Mouse (Mus musculus) megakaryocyte-erythroid progenitor cell, adult 5 weeks (primary cell): ENCODE results near the gene Skil. TPM values are rescaled to one million over a fixed set of nuclear protein-coding genes. Genes with fewer than 3 reads are reported as not detected.

Experiments used
- polyA plus RNA-seq: library from polyadenylated mRNA; stranded (reverse); fragments of >175 nt; gene quantifications from 2 replicates; pipeline ENCODE4 v1.2.3, GENCODE M21; 2012

The Skil gene
- 5.3 and 8.8 TPM in 2 replicates for polyA plus RNA-seq

GRCm38 (mm10) chr3:31094531-31095178 is at the start of gene Skil:
TSS of gene Skil (plus strand) at chr3:31095058.

DNA sequence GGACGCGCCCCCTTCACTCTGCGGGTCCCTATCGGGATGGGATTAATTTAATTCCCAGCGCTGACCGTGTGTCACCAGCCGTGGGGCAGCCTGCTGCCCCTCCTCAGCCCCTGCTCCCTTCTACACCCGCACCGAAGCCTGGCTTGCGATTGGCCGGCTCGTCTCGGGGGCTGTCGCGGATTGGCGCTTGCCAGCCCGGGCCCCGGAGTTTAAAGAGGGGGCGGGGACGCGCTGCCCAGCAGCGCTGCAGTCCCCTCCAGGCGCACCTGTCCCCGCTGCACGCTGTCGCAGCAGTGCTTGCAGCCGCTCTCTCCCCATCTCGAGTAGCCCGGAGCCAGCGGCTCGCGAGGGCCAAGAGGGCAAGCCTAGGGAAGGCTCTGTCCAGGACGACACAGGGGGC is 54.8 kb downstream of the Skil start, which contains the start of gene Cldn11:
TSS of gene Cldn11 (plus strand) at position 215 of the 400 bp plus-strand sequence.

Other genes with a start within 250 kb of the Skil start
- gene Gpr160, start 239.1 kb upstream of the Skil start, polyA plus RNA-seq, result 1.6 and 3.7 TPM in 2 replicates
- gene Phc3, start 125.6 kb upstream of the Skil start, polyA plus RNA-seq, result 3.0 and 3.3 TPM in 2 replicates
- gene Prkci, start 99.3 kb upstream of the Skil start, polyA plus RNA-seq, result 2.8 and 3.2 TPM in 2 replicates
- gene Cldn11, start 54.9 kb downstream of the Skil start, polyA plus RNA-seq, result 0.04 TPM in 1 of 2 replicates, not detected in the other
- not detected in 2 replicates for gene Slc7a14, start 215.3 kb downstream of the Skil start, polyA plus RNA-seq